ENCODE assay signal across 8 mouse cellular contexts in the genomic region with DNA sequence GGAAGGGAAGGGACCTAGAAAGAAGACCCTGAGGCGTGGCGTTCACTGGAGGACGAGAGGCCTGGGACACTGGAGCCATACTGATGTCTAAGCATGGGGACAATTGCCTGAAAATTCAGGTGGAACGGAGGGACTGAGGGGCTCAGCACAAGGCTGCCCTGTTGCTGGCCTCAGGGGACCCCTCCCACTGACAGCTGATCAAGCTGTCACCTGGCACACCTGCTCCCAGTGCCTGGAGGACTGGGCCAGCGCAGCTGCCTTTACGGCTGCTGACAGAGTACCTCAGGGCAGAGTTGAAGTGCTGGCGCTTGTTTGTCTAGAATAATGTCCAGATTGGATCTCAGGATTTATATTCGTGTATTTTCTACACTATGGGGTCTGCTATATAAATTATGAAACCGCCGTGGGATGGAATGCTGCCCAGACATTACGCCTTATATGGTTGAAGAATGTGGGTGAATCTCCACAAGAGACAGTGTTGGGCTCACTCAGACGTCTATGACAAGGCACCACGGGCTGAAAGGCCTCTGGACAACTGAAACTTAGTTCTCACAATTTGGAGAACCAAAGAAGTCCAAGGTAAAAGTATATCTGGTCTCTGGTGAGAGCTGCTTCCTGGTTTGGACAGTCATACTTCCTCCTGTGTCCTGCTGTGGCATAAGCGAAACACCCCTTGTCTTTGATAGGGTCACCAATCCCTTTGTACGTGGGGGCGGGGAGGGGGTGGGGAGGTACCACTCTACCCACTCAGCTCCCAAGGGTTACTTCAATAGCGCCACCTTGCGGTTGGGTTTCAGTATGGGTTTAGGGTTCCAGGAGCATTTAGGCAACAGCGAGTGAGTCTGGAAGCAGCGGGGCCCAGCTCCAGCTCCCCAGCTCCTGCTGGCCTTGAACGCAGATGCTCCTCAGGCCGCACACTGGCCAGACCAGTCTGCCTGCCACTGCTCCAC. TPM values are rescaled to one million over a fixed set of nuclear protein-coding genes. Genes with fewer than 3 reads are reported as not detected.
DNase-seq lines count a peak whose midpoint lies in the region; ATAC-seq and TF ChIP-seq lines count a peak whose summit lies in the region.

No protein-coding gene starts in this region.

- H3K4me1 ChIP-seq in bone marrow, adult 2 months (ENCODE audit: control insufficient read depth, insufficient read depth, low read length), result peaks cover 2% of the 10 kb centered on the region; the same call in 1 of the 2 replicates
- peaks cover 15% of the 10 kb centered on the region for H3K4me1 ChIP-seq in liver, embryonic 15.5 days (replicated peaks)
- H3K4me1 ChIP-seq in neural tube, embryonic 12.5 days, result peaks cover 18% of the 10 kb centered on the region

- no peak; the same call in 1 of the 2 replicates for ATAC-seq in liver, embryonic 15.5 days (ENCODE audit: insufficient read depth)
- peak; percentile 63 for ATAC-seq in neural tube, embryonic 12.5 days (ENCODE audit: low FRiP score, low read depth)

- peak overlapping the region; percentile 10; the same call in 1 of the 2 replicates for H3K4me2 ChIP-seq in liver, embryonic 15.5 days
- no peak overlapping the region for H3K4me2 ChIP-seq in neural tube, embryonic 12.5 days (replicated peaks)

- H3K4me3 ChIP-seq in left cerebral cortex, adult 2 months, result no peak overlapping the region
- no peak overlapping the region for H3K4me3 ChIP-seq in bone marrow, adult 2 months (replicated peaks; ENCODE audit: control insufficient read depth, low read depth, low read length)
- no peak overlapping the region for H3K4me3 ChIP-seq in liver, embryonic 15.5 days (replicated peaks)
- H3K4me3 ChIP-seq in neural tube, embryonic 12.5 days, result no peak overlapping the region

- WGBS in bone marrow, adult 2 months, result 45% methylated on average over 22 of the region's 22 CpGs
- WGBS in liver, embryonic 15.5 days (ENCODE audit: insufficient replicate concordance), result 41% methylated on average over 22 of the region's 22 CpGs
- 44% methylated on average over 22 of the region's 22 CpGs for WGBS in neural tube, embryonic 12.5 days

- TF ChIP-seq CTCF in left cerebral cortex, adult 2 months (IDR thresholded peaks at IDR 0.05), result peak; percentile 56
- TF ChIP-seq CTCF in bone marrow, adult 2 months (IDR thresholded peaks at IDR 0.05; ENCODE audit: control insufficient read depth, insufficient read depth, low read length), result peak; percentile 55

- TF ChIP-seq POLR2A in bone marrow, adult 2 months (IDR thresholded peaks at IDR 0.05; ENCODE audit: borderline replicate concordance, control insufficient read depth, low read depth, low read length), result no peak; the same call in 1 of the 2 replicates

- DNase-seq in left cerebral cortex, adult 2 months (ENCODE audit: extremely low spot score in 1 of 2, low spot score in 2 of 2), result peak; percentile 33 to 44
- DNase-seq in left cerebral cortex, adult 11 months (ENCODE audit: low spot score), result no peak
- DNase-seq in gastrocnemius, postnatal 25 days, result peak; percentile 25
- peak; percentile 63 for DNase-seq in kidney, adult 9 months
- peak; percentile 62 for DNase-seq in thymus, postnatal 25 days

- intact Hi-C loops in left cerebral cortex, adult 2 months (cut with DNase I), result loop anchor here (5.0 to 10.0 kb wide), 2 partner anchors 209 to 561 kb away; no protein-coding TSS in a partner anchor

- peaks cover 32% of the 10 kb centered on the region for H3K27me3 ChIP-seq in liver, embryonic 15.5 days
- no peaks in the 10 kb centered on the region; the same call in 1 of the 2 replicates for H3K27me3 ChIP-seq in neural tube, embryonic 12.5 days (replicated peaks)

- H3K9me3 ChIP-seq in liver, embryonic 15.5 days (replicated peaks), result no peaks in the 10 kb centered on the region
- no peaks in the 10 kb centered on the region for H3K9me3 ChIP-seq in neural tube, embryonic 12.5 days

- H3K36me3 ChIP-seq in liver, embryonic 15.5 days (replicated peaks), result no peaks in the 10 kb centered on the region
- H3K36me3 ChIP-seq in neural tube, embryonic 12.5 days, result no peaks in the 10 kb centered on the region

- H3K9ac ChIP-seq in liver, embryonic 15.5 days, result no peak overlapping the region
- no peak overlapping the region for H3K9ac ChIP-seq in neural tube, embryonic 12.5 days

- no peak overlapping the region for H3K27ac ChIP-seq in left cerebral cortex, adult 2 months
- H3K27ac ChIP-seq in bone marrow, adult 2 months (ENCODE audit: control insufficient read depth, insufficient read depth, low read depth, low read length, poor library complexity), result peak overlapping the region; percentile 6; the same call in 1 of the 2 replicates
- H3K27ac ChIP-seq in liver, embryonic 15.5 days (replicated peaks), result no peak overlapping the region
- no peak overlapping the region for H3K27ac ChIP-seq in neural tube, embryonic 12.5 days

RNA-seq across cellular contexts. Expression of a gene that starts 27.0 kb away (rescaled TPM):
- 100 to 1,000 TPM; 246 to 280 TPM for total RNA-seq in left cerebral cortex, adult 2 months (2021)
- polyA plus RNA-seq in bone marrow, adult 2 months (2011; ENCODE audit: insufficient read depth, insufficient read length, low replicate concordance, missing spikeins), result 2.8 and 10.2 TPM in 2 replicates
- 1 to 10 TPM; 2.7 to 3.3 TPM for total RNA-seq in gastrocnemius, postnatal 25 days (2021)
- 4.8 and 5.6 TPM in 2 replicates for polyA plus RNA-seq in liver, embryonic 15.5 days (2015; fragmentation: Nextera tagmentation; extraction: Ambion mirVana)
- polyA plus RNA-seq in neural tube, embryonic 12.5 days (2016; fragmentation: Nextera tagmentation; extraction: Ambion mirVana), result 132 and 151 TPM in 2 replicates

Comparison
In these comparisons a context has a peak if more than half of its experiments do, and no peak if none do; other contexts are left out.
1. RNA of a gene that starts 27.0 kb away (polyA plus RNA-seq): 132 to 151 TPM in neural tube, embryonic 12.5 days; 2.8 to 10.2 TPM in bone marrow, adult 2 months and 4.8 to 5.6 TPM in liver, embryonic 15.5 days; every median in the first group is over 10 times any median in the second.